Mouse (Mus musculus) embryonic facial prominence, embryonic 11.5 days (tissue): Measurements from ENCODE around the gene BC030499. TPM values are rescaled to one million over a fixed set of nuclear protein-coding genes. Genes with fewer than 3 reads are reported as not detected.
"Not testable (repeated sequence)": the region's sequence is repeated elsewhere in the genome, so short reads cannot be mapped to it uniquely, and the experiment has no call there.

Experiments used
- ATAC-seq: fragments of 200-750 bp; cut with Nextera tagmentation; replicated peaks from 2 replicates; pipeline ENCODE4 v1.8.0; 2017; ENCODE audit warnings: low read depth; ENCODE audit not compliant: insufficient number of reproducible peaks, low FRiP score, low TSS enrichment
- DNase-seq: peaks from one replicate; pipeline ENCODE4 v3.0.0-alpha.2; 2015; ENCODE audit warnings: low spot score
- H3K27ac ChIP-seq: fragments of 300-500 bp; sonication (generic); replicated peaks from 2 replicates; pipeline ENCODE4 v1.5.1; 2014; ENCODE audit warnings: mild to moderate bottlenecking, low read depth, low read length, control low read depth
- H3K27me3 ChIP-seq: fragments of 300-500 bp; sonication (generic); 2 replicates; pipeline ENCODE4 v1.6.1; 2014; ENCODE audit warnings: mild to moderate bottlenecking, low read length, moderate library complexity, mixed read lengths; ENCODE audit not compliant: control insufficient read depth, insufficient read depth
- H3K36me3 ChIP-seq: fragments of 300-500 bp; sonication (generic); replicated peaks from 2 replicates; pipeline ENCODE4 v1.6.1; 2014; ENCODE audit warnings: low read depth, mild to moderate bottlenecking, low read length, moderate library complexity, mixed read lengths; ENCODE audit not compliant: control insufficient read depth, insufficient read depth
- H3K4me1 ChIP-seq: fragments of 300-500 bp; sonication (generic); 2 replicates; pipeline ENCODE4 v1.6.1; 2014; ENCODE audit warnings: low read length, mixed read lengths; ENCODE audit not compliant: control insufficient read depth, insufficient read depth
- H3K4me2 ChIP-seq: fragments of 300-500 bp; sonication (generic); 2 replicates; pipeline ENCODE4 v1.6.1; 2014; ENCODE audit warnings: low read depth, mild to moderate bottlenecking, control low read depth, low read length, moderate library complexity
- H3K4me3 ChIP-seq: fragments of 300-500 bp; sonication (generic); 2 replicates; pipeline ENCODE4 v1.5.1; 2014; ENCODE audit warnings: low read depth, low read length, control low read depth
- H3K9ac ChIP-seq: fragments of 300-500 bp; sonication (generic); replicated peaks from 2 replicates; pipeline ENCODE4 v1.6.1; 2014; ENCODE audit warnings: mild to moderate bottlenecking, control low read depth, low read length
- H3K9me3 ChIP-seq: fragments of 300-500 bp; sonication (generic); replicated peaks from 2 replicates; pipeline ENCODE4 v1.6.1; 2016; ENCODE audit warnings: mild to moderate bottlenecking, low read length, inconsistent platforms, mixed read lengths; ENCODE audit not compliant: control insufficient read depth
- WGBS: fragments of 180-500 bp; shearing (Covaris S2); extraction: QIAGEN DNeasy Blood & Tissue Kit; methylation state at CpG from one replicate; pipeline ENCODE4 v1.1.7; 2014; 5-methylcytosine and 5-hydroxymethylcytosine counted together
- polyA plus RNA-seq: library from polyadenylated mRNA; unstranded; fragments of >200 nt; fragmentation: Nextera tagmentation; extraction: Ambion mirVana; gene quantifications from 2 replicates; pipeline ENCODE4 v1.2.1, GENCODE M21; 2014

BC030499 gene
- polyA plus RNA-seq, 1 experiment from 2014 or later: 0.11 TPM

- no peaks in the 10 kb centered on the region for H3K9me3 ChIP-seq
These were observed 30.0 kb upstream of the BC030499 start for GRCm38 (mm10) chr11:78260489-78261258.

DNA sequence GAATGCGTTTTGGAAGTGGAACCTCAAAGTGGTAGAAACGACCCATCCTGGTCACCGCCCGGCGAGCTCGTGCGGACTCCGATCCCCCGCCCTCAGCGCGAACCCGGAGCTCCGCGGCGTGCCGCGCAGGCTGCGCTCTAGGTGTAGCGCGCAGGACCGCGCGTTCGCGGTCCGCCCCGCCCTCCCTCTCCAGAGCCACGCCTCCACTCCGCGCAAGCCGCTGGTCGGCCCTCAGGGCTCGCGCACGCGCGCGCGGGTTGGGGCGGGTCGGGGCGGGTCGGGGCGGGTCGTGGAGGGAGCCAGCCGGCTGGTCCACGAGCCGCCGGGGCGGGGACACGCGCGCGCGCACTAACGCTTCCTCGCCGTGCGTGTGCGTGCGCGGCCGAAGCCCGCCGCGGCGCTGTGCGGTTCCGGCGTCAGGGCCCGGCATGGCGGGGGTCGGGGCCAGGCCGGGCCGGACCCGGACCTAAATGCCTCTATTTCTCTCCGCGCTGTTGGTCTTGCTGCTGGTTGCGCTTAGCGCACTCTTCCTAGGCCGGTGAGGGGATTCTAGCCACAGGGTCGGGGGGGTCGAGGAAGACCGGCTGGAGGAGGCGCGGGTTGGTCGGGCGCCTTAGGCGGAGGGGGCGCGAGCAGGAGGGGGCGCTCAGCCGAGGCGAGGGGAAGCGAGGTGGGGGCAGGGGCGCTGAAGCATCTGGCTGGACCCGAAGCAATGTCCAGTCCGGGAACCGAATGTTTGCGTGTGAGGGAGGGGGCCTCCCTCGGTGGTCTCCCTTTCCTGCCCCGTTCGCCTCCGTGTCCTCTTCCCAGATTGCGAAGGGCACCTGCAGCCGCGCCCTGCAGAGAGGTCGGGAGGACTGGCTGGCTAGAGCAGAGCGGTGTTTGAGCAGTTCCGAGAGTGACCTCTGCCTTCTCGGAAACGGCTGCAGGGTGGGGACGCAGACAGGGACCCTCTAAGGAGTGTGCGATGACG lies 29.0 kb upstream of the BC030499 start, which contains the start of gene 2610507B11Rik:
2610507B11Rik (plus strand) TSS at position 373 of the 973 bp plus-strand sequence.
- peak; percentile 91 for ATAC-seq
- no peaks in the 10 kb centered on the region for H3K9me3 ChIP-seq
- peak within 1 kb of the TSS; percentile 67 for H3K4me3 ChIP-seq
- peak within 1 kb of the TSS; percentile 66 for H3K9ac ChIP-seq
- peak; percentile 95 for DNase-seq
- no peaks in the 10 kb centered on the region; the same call in 1 of the 2 replicates for H3K27me3 ChIP-seq
- WGBS: under 1% methylated on average over 109 of the region's 115 CpGs
- H3K27ac ChIP-seq: 0 out of 2 replicates have a peak within 1 kb of the TSS, but pooled peaks have one; percentile 15
- H3K4me2 ChIP-seq: peak within 1 kb of the TSS; percentile 43
- H3K4me1 ChIP-seq: no peaks in the 10 kb centered on the region
- H3K36me3 ChIP-seq: peaks cover 9% of the 10 kb centered on the region

More at GRCm38 (mm10) chr11:78260489-78261258, 30.0 kb upstream of the BC030499 start:
- Histone ChIP-seq H3K27me3 (no peaks in the 10 kb centered on the region; the same call in 1 of the 2 replicates), H3K27ac (no peak overlapping the region), H3K4me1 (no peaks in the 10 kb centered on the region), H3K36me3 (peaks cover 4% of the 10 kb centered on the region), H3K4me2 (no peak overlapping the region; the same call in 1 of the 2 replicates), H3K9ac (no peak overlapping the region), H3K4me3 (peak overlapping the region; percentile 67; the same call in 1 of the 2 replicates)
- ATAC-seq: no peak
- 98% methylated on average over 2 of the region's 2 CpGs for WGBS
- DNase-seq: no peak

DNA sequence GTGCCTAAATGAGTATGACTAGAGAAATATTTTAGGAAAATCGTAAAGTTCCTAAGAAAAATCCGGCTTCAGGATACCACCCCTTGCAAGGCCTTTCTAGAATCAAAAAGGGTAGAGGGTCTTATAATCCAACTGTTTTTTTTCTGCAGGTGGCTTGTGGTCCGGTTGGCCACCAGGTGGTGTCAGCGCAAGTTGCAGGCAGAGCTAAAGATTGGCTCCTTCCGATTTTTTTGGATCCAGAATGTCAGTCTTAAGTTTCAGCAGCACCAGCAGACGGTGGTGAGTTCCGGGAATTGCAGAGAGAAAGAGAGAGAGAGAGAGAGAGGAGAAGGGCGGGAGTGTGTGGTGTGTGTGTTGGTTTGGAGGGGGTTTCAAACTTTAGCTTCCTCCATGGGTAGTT lies 28.1 kb upstream of the BC030499 start:
- Histone ChIP-seq H3K9ac (no peak overlapping the region), H3K9me3 (no peaks in the 10 kb centered on the region), H3K4me2 (peak overlapping the region; percentile 43), H3K27me3 (no peaks in the 10 kb centered on the region; the same call in 1 of the 2 replicates), H3K4me1 (no peaks in the 10 kb centered on the region), H3K4me3 (peak overlapping the region; percentile 67), H3K36me3 (peaks cover 13% of the 10 kb centered on the region), H3K27ac (no peak overlapping the region)
- peak; percentile 85 for DNase-seq
- no peak for ATAC-seq
- 3% methylated on average over 8 of the region's 8 CpGs for WGBS

DNA sequence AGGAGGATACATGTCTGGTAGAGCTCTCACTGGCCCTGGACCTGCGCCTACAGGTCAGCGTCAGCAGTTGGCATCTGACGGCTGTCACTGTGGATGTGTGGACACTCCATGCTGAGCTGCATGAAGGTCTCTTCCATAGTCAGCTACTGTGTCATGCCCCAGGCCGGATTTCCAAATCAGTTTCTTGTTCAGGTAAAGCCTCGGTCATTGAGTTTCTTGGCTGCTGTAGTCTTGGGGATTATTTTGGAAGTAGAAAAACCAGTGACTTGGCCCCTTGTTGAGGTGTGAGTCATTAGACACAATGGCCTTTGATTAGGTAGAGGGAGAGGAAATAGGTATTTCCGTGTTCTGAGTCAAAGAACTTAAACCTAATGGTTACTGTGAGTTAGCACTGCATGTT lies 25.1 kb upstream of the BC030499 start:
- Histone ChIP-seq H3K9ac (no peak overlapping the region), H3K36me3 (peaks cover 21% of the 10 kb centered on the region)

DNA sequence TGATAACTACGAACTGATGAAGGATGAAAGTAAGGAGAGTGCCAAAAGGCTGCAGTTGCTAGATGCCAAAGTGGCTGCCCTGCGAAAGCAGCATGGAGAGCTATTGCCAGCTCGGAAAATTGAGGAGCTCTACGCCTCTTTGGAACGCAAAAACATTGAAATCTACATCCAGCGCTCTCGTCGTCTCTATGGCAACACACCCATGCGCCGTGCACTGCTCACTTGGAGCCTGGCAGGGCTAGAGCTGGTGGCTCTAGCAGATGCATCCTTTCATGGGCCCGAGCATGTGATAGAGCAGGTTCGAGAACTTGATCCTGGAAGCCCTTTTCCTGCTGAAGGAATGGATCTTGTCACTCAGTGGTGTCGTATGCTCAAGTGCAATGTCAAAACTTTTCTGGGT lies 18.7 kb upstream of the BC030499 start:
- Histone ChIP-seq H3K36me3 (peaks cover 19% of the 10 kb centered on the region), H3K4me3 (no peak overlapping the region), H3K27me3 (no peaks in the 10 kb centered on the region), H3K4me1 (no peaks in the 10 kb centered on the region), H3K27ac (no peak overlapping the region), H3K9ac (no peak overlapping the region), H3K9me3 (no peaks in the 10 kb centered on the region), H3K4me2 (no peak overlapping the region)
- ATAC-seq (no peak), DNase-seq (no peak)
- 93% methylated on average over 13 of the region's 13 CpGs for WGBS

More for the DNA sequence above, 25.1 kb upstream of the BC030499 start:
- Histone ChIP-seq H3K4me3 (no peak overlapping the region), H3K27ac (no peak overlapping the region), H3K9me3 (no peaks in the 10 kb centered on the region), H3K27me3 (no peaks in the 10 kb centered on the region), H3K4me1 (no peaks in the 10 kb centered on the region), H3K4me2 (no peak overlapping the region)
- ATAC-seq (no peak), DNase-seq (no peak)
- 93% methylated on average over 6 of the region's 6 CpGs for WGBS

- peaks cover 22% of the 10 kb centered on the region for H3K36me3 ChIP-seq
- no peaks in the 10 kb centered on the region for H3K4me1 ChIP-seq
- no peak overlapping the region for H3K9ac ChIP-seq
- H3K27ac ChIP-seq: no peak overlapping the region
- DNase-seq (no peak), ATAC-seq (no peak)
- no peak overlapping the region for H3K4me2 ChIP-seq
- no peaks in the 10 kb centered on the region for H3K27me3 ChIP-seq
- no peak overlapping the region for H3K4me3 ChIP-seq
- no peaks in the 10 kb centered on the region for H3K9me3 ChIP-seq
- WGBS: 97% methylated on average over 1 of the region's 1 CpGs
These were observed 15.0 kb upstream of the BC030499 start for GRCm38 (mm10) chr11:78275596-78275995.

- not testable (repeated sequence) for H3K9ac ChIP-seq, H3K4me3 ChIP-seq, H3K9me3 ChIP-seq, DNase-seq, H3K27ac ChIP-seq, H3K4me2 ChIP-seq, H3K27me3 ChIP-seq, ATAC-seq, H3K4me1 ChIP-seq
- WGBS: 95% methylated on average over 4 of the region's 4 CpGs
- H3K36me3 ChIP-seq: peaks cover 26% of the 10 kb centered on the region
These were observed 14.5 kb upstream of the BC030499 start for GRCm38 (mm10) chr11:78276169-78276568.
